Mouse (Mus musculus): ENCODE data around the gene Mpp1.

The Mpp1 gene

GRCm38 (mm10) chrX:75130467-75131160 is at the start of gene Mpp1:
Gene Mpp1, minus strand, starts transcription at chrX:75131016.
- peak; percentile 13; the same call in 1 of the 2 replicates for TF ChIP-seq GATA4 (IDR thresholded peaks at IDR 0.05; ENCODE audit: insufficient replicate concordance, low read length)

GRCm38 (mm10) chrX:75163670-75164069 is 32.9 kb upstream of the Mpp1 start, which contains the start of gene Smim9:
Gene Smim9, minus strand, starts transcription at chrX:75163770.
- TF ChIP-seq GATA4 (IDR thresholded peaks at IDR 0.05; ENCODE audit: insufficient replicate concordance, low read length), result no peak

- no peak for TF ChIP-seq GATA4 (IDR thresholded peaks at IDR 0.05; ENCODE audit: insufficient replicate concordance, low read length)
These were observed 24.9 kb upstream of the Mpp1 start for GRCm38 (mm10) chrX:75155576-75156243.

- peak; percentile 7; the same call in 1 of the 2 replicates for TF ChIP-seq GATA4 (IDR thresholded peaks at IDR 0.05; ENCODE audit: insufficient replicate concordance, low read length)
These were observed 21.4 kb upstream of the Mpp1 start for GRCm38 (mm10) chrX:75152249-75152648.

- no peak for TF ChIP-seq GATA4 (IDR thresholded peaks at IDR 0.05; ENCODE audit: insufficient replicate concordance, low read length)
These were observed 19.5 kb upstream of the Mpp1 start for GRCm38 (mm10) chrX:75150304-75150703.

GRCm38 (mm10) chrX:75148414-75148813 is 17.6 kb upstream of the Mpp1 start:
- TF ChIP-seq GATA4 (IDR thresholded peaks at IDR 0.05; ENCODE audit: insufficient replicate concordance, low read length), result no peak

- TF ChIP-seq GATA4 (IDR thresholded peaks at IDR 0.05; ENCODE audit: insufficient replicate concordance, low read length), result no peak
These were observed 7.4 kb upstream of the Mpp1 start for GRCm38 (mm10) chrX:75138182-75138581.

GRCm38 (mm10) chrX:75137729-75138128 is 6.9 kb upstream of the Mpp1 start:
- no peak for TF ChIP-seq GATA4 (IDR thresholded peaks at IDR 0.05; ENCODE audit: insufficient replicate concordance, low read length)

- no peak for TF ChIP-seq GATA4 (IDR thresholded peaks at IDR 0.05; ENCODE audit: insufficient replicate concordance, low read length)
These were observed 6.1 kb upstream of the Mpp1 start for GRCm38 (mm10) chrX:75136938-75137337.

- TF ChIP-seq GATA4 (IDR thresholded peaks at IDR 0.05; ENCODE audit: insufficient replicate concordance, low read length), result no peak
These were observed 1.3 kb downstream of the Mpp1 start for GRCm38 (mm10) chrX:75129474-75129873.

- TF ChIP-seq GATA4 (IDR thresholded peaks at IDR 0.05; ENCODE audit: insufficient replicate concordance, low read length), result no peak
These were observed 2.4 kb downstream of the Mpp1 start for GRCm38 (mm10) chrX:75128333-75128980.

- no peak for TF ChIP-seq GATA4 (IDR thresholded peaks at IDR 0.05; ENCODE audit: insufficient replicate concordance, low read length)
These were observed 3.9 kb downstream of the Mpp1 start for GRCm38 (mm10) chrX:75126893-75127292.

GRCm38 (mm10) chrX:75125606-75126005 is 5.2 kb downstream of the Mpp1 start:
- no peak for TF ChIP-seq GATA4 (IDR thresholded peaks at IDR 0.05; ENCODE audit: insufficient replicate concordance, low read length)

GRCm38 (mm10) chrX:75115550-75115949 is 15.3 kb downstream of the Mpp1 start:
- no peak for TF ChIP-seq GATA4 (IDR thresholded peaks at IDR 0.05; ENCODE audit: insufficient replicate concordance, low read length)

- TF ChIP-seq GATA4 (IDR thresholded peaks at IDR 0.05; ENCODE audit: insufficient replicate concordance, low read length), result no peak
These were observed 28.5 kb downstream of the Mpp1 start for GRCm38 (mm10) chrX:75102293-75102692.

- no peak for TF ChIP-seq GATA4 (IDR thresholded peaks at IDR 0.05; ENCODE audit: insufficient replicate concordance, low read length)
These were observed 32.0 kb downstream of the Mpp1 start for GRCm38 (mm10) chrX:75098799-75099198.
